Mouse (Mus musculus): ENCODE measurements at regions not wholly inside any gene's neighbourhood (a gene's known extent, or its start where the extent isn't known, plus 50 kb on each side); places are given as distances from the start of the nearest gene placed in this dataset.
A peak's percentile ranks its signal among the peaks of the same experiment; 100 is the strongest.

- H3K36me3 ChIP-seq (ENCODE audit: control insufficient read depth, insufficient read depth, low read length): no peaks in the 10 kb centered on the region
- no peak overlapping the region for H3K9ac ChIP-seq (ENCODE audit: low read depth, low read length)
- no peak overlapping the region for H3K4me2 ChIP-seq (ENCODE audit: low read depth, low read length)
- DNase-seq (ENCODE audit: low spot score) (no peak), ATAC-seq (ENCODE audit: low read depth) (no peak)
- H3K4me1 ChIP-seq (ENCODE audit: control insufficient read depth, insufficient read depth, low read length): no peaks in the 10 kb centered on the region
- no peaks in the 10 kb centered on the region for H3K9me3 ChIP-seq (ENCODE audit: control insufficient read depth, low read length)
- H3K4me3 ChIP-seq (ENCODE audit: low read depth, low read length): no peak overlapping the region
- H3K27ac ChIP-seq (replicated peaks; ENCODE audit: low read depth, low read length): no peak overlapping the region
- no peaks in the 10 kb centered on the region for H3K27me3 ChIP-seq (replicated peaks; ENCODE audit: control insufficient read depth, insufficient read depth, low read length)
- WGBS: 83% methylated on average over 1 of the region's 1 CpGs
These were observed 739.6 kb upstream of the 4930412O13Rik start for GRCm38 (mm10) chr2:9141411-9141810.

DNA sequence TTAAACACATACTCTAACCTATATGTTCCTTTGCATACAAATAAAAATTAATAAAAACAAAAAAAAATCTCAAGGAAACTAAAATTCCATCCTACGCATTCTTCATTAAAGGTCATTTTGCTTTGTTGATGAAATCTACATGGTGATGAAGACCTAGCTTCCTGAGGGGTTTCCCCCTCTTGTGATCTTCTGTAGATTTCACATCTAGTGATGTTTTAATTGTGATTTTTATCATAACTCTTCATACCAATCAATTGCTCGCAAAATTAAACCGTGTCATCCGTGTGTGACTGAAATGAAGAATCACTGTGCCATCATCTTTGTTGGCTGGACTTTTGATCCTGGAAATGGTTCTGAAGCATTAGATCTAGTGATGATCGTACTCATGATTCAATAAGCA, 725.4 kb upstream of the 4930412O13Rik start:
- WGBS: 92% methylated on average over 5 of the region's 5 CpGs
- Histone ChIP-seq H3K4me1 (ENCODE audit: control insufficient read depth, insufficient read depth, low read length) (no peaks in the 10 kb centered on the region), H3K9me3 (ENCODE audit: control insufficient read depth, low read length) (no peaks in the 10 kb centered on the region), H3K27me3 (replicated peaks; ENCODE audit: control insufficient read depth, insufficient read depth, low read length) (no peaks in the 10 kb centered on the region), H3K4me2 (ENCODE audit: low read depth, low read length) (no peak overlapping the region), H3K36me3 (ENCODE audit: control insufficient read depth, insufficient read depth, low read length) (no peaks in the 10 kb centered on the region), H3K27ac (replicated peaks; ENCODE audit: low read depth, low read length) (no peak overlapping the region), H3K9ac (ENCODE audit: low read depth, low read length) (no peak overlapping the region), H3K4me3 (ENCODE audit: low read depth, low read length) (no peak overlapping the region)
- ATAC-seq (ENCODE audit: low read depth) (no peak), DNase-seq (ENCODE audit: low spot score) (no peak)

- no peaks in the 10 kb centered on the region for H3K4me1 ChIP-seq (ENCODE audit: control insufficient read depth, insufficient read depth, low read length)
- H3K4me3 ChIP-seq (ENCODE audit: low read depth, low read length): no peak overlapping the region
- H3K9ac ChIP-seq (ENCODE audit: low read depth, low read length): no peak overlapping the region
- no peak overlapping the region for H3K4me2 ChIP-seq (ENCODE audit: low read depth, low read length)
- H3K27ac ChIP-seq (replicated peaks; ENCODE audit: low read depth, low read length): no peak overlapping the region
- H3K36me3 ChIP-seq (ENCODE audit: control insufficient read depth, insufficient read depth, low read length): no peaks in the 10 kb centered on the region
- ATAC-seq (ENCODE audit: low read depth) (no peak), DNase-seq (ENCODE audit: low spot score) (no peak)
- no peaks in the 10 kb centered on the region for H3K9me3 ChIP-seq (ENCODE audit: control insufficient read depth, low read length)
- H3K27me3 ChIP-seq (replicated peaks; ENCODE audit: control insufficient read depth, insufficient read depth, low read length): no peaks in the 10 kb centered on the region
These were observed 720.9 kb upstream of the 4930412O13Rik start for GRCm38 (mm10) chr2:9160181-9160580.

DNA sequence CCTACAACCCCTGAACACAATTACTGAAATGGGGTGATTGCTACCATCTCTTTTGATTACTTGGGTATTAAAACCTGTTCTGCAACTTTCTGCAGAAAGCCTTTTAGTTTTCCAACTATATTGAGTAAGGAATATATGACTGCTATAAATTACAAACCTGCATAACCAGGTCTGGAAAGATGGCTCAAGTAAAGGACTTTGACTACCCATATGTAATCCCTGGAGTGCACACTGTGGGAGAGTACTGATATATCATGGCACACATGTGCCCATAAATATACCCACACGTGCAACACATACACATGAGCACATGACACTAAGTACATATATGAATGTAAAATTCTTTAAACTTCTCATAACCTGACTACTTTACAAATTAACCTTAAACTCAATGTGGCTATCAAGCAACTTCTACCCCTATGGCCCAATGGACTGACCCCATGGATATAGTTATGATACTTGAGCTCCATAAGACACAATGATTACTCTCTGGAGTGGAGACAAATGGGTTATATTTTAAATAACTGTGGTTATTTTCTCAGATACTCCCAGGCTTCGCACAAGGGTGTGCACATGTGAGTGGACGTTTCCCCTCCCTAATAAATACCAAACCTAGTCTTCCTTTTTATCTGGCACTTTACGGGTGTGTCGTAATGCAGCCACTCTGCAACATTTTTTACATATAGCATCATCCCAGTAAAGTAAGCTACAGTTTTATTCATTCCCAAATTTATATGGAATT, 717.1 kb upstream of the 4930412O13Rik start:
- peak; percentile 16 for DNase-seq (ENCODE audit: low spot score)
- Histone ChIP-seq H3K4me2 (ENCODE audit: low read depth, low read length) (no peak overlapping the region), H3K9me3 (ENCODE audit: control insufficient read depth, low read length) (no peaks in the 10 kb centered on the region), H3K9ac (ENCODE audit: low read depth, low read length) (no peak overlapping the region), H3K4me3 (ENCODE audit: low read depth, low read length) (no peak overlapping the region), H3K27ac (replicated peaks; ENCODE audit: low read depth, low read length) (no peak overlapping the region), H3K4me1 (ENCODE audit: control insufficient read depth, insufficient read depth, low read length) (no peaks in the 10 kb centered on the region), H3K27me3 (replicated peaks; ENCODE audit: control insufficient read depth, insufficient read depth, low read length) (no peaks in the 10 kb centered on the region), H3K36me3 (ENCODE audit: control insufficient read depth, insufficient read depth, low read length) (no peaks in the 10 kb centered on the region)
- 83% methylated on average over 5 of the region's 5 CpGs for WGBS
- no peak for ATAC-seq (ENCODE audit: low read depth)

DNA sequence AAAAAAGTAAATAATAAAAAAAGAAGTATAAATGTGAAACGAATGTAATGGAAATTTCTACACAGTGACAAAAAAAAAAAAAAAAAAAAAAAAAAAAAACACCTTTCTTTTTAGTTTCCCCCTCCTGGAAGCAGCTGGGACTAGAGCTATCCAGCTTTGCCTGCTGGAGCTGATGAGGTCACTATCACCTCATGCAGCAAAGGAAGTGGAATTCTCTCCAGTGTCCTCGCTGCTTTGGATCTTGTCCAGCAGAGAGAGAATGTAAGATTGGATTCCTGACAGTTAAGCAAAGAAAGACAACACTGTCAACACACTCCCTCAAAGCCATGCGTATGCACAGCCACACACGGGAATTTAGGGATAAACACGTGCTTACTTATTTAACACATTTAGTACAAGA, 698.9 kb upstream of the 4930412O13Rik start:
- Histone ChIP-seq H3K4me2 (ENCODE audit: low read depth, low read length) (no peak overlapping the region), H3K36me3 (ENCODE audit: control insufficient read depth, insufficient read depth, low read length) (no peaks in the 10 kb centered on the region), H3K27me3 (replicated peaks; ENCODE audit: control insufficient read depth, insufficient read depth, low read length) (no peaks in the 10 kb centered on the region), H3K9ac (ENCODE audit: low read depth, low read length) (no peak overlapping the region), H3K4me3 (ENCODE audit: low read depth, low read length) (no peak overlapping the region), H3K4me1 (ENCODE audit: control insufficient read depth, insufficient read depth, low read length) (no peaks in the 10 kb centered on the region), H3K27ac (replicated peaks; ENCODE audit: low read depth, low read length) (no peak overlapping the region), H3K9me3 (ENCODE audit: control insufficient read depth, low read length) (no peaks in the 10 kb centered on the region)
- ATAC-seq (ENCODE audit: low read depth): 0 out of 2 replicates have a peak, but pooled peaks have one; percentile 44
- DNase-seq (ENCODE audit: low spot score): peak; percentile 52
- WGBS: 56% methylated on average over 5 of the region's 5 CpGs

DNA sequence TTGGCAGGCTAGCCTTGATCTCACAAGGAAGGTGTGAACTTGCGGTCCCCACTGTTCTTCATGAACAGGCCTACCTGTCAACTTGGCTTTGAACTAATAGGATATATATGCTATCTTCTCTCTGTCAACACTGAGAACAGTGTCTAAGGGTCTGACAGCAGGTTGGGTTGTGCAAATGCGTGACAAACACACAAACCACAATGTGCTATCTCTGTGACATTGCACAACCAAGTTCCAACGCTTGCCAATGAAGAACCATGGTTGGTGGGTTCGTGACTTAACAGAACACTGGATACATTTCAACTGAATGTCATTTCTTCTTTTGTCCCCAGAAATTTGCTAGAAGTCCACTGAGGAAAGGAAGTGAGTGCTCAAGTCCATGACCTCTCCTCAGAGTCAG, 696.8 kb upstream of the 4930412O13Rik start:
- no peak overlapping the region for H3K27ac ChIP-seq (replicated peaks; ENCODE audit: low read depth, low read length)
- H3K9ac ChIP-seq (ENCODE audit: low read depth, low read length): no peak overlapping the region
- H3K4me1 ChIP-seq (ENCODE audit: control insufficient read depth, insufficient read depth, low read length): no peaks in the 10 kb centered on the region
- no peaks in the 10 kb centered on the region for H3K36me3 ChIP-seq (ENCODE audit: control insufficient read depth, insufficient read depth, low read length)
- H3K4me2 ChIP-seq (ENCODE audit: low read depth, low read length): no peak overlapping the region
- 88% methylated on average over 4 of the region's 4 CpGs for WGBS
- no peak for ATAC-seq (ENCODE audit: low read depth)
- no peaks in the 10 kb centered on the region for H3K9me3 ChIP-seq (ENCODE audit: control insufficient read depth, low read length)
- no peak for DNase-seq (ENCODE audit: low spot score)
- H3K4me3 ChIP-seq (ENCODE audit: low read depth, low read length): no peak overlapping the region
- no peaks in the 10 kb centered on the region for H3K27me3 ChIP-seq (replicated peaks; ENCODE audit: control insufficient read depth, insufficient read depth, low read length)

DNA sequence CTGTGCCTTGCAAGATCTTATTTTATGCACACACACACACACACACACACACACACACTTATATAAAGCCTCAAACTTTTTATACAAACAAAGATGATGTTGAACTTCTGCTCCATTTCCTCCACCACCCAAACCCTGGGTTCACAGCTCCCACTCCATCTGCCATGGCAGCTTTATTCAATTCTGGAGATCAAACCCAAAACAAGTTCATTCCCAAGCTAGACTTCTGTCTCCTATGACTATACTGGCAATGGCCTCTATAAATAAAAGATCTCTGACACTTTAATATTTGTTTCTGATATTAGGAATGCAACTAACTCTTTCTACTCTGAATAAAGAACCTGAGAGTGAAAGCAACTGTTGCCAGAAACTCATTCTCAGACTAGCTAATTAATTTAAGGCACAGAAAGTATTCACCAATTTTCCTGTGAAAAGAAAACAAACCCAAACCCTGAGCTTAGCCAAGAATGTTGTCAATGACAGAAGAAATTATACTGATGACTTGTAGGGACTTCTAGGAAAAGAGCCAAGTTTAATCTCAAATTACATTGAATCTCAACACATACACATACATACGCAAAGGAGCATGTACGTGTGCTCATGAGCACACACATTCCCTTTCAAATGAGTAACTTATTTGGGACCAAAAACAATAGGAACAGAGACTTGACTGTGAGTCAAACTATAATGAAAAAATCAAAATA, 695.1 kb upstream of the 4930412O13Rik start:
- no peak overlapping the region for H3K4me3 ChIP-seq (ENCODE audit: low read depth, low read length)
- no peak overlapping the region for H3K27ac ChIP-seq (replicated peaks; ENCODE audit: low read depth, low read length)
- H3K36me3 ChIP-seq (ENCODE audit: control insufficient read depth, insufficient read depth, low read length): no peaks in the 10 kb centered on the region
- 29% methylated on average over 2 of the region's 2 CpGs for WGBS
- H3K4me2 ChIP-seq (ENCODE audit: low read depth, low read length): no peak overlapping the region
- H3K9me3 ChIP-seq (ENCODE audit: control insufficient read depth, low read length): no peaks in the 10 kb centered on the region
- H3K4me1 ChIP-seq (ENCODE audit: control insufficient read depth, insufficient read depth, low read length): no peaks in the 10 kb centered on the region
- DNase-seq (ENCODE audit: low spot score): peak; percentile 59
- no peak for ATAC-seq (ENCODE audit: low read depth)
- no peaks in the 10 kb centered on the region for H3K27me3 ChIP-seq (replicated peaks; ENCODE audit: control insufficient read depth, insufficient read depth, low read length)
- H3K9ac ChIP-seq (ENCODE audit: low read depth, low read length): no peak overlapping the region

GRCm38 (mm10) chr2:9193195-9193594, 687.9 kb upstream of the 4930412O13Rik start:
- H3K27ac ChIP-seq (replicated peaks; ENCODE audit: low read depth, low read length): no peak overlapping the region
- no peaks in the 10 kb centered on the region for H3K27me3 ChIP-seq (replicated peaks; ENCODE audit: control insufficient read depth, insufficient read depth, low read length)
- no peak overlapping the region for H3K4me2 ChIP-seq (ENCODE audit: low read depth, low read length)
- WGBS: 90% methylated on average over 6 of the region's 6 CpGs
- no peaks in the 10 kb centered on the region for H3K4me1 ChIP-seq (ENCODE audit: control insufficient read depth, insufficient read depth, low read length)
- H3K36me3 ChIP-seq (ENCODE audit: control insufficient read depth, insufficient read depth, low read length): no peaks in the 10 kb centered on the region
- no peak overlapping the region for H3K4me3 ChIP-seq (ENCODE audit: low read depth, low read length)
- ATAC-seq (ENCODE audit: low read depth) (no peak), DNase-seq (ENCODE audit: low spot score) (no peak)
- no peaks in the 10 kb centered on the region for H3K9me3 ChIP-seq (ENCODE audit: control insufficient read depth, low read length)
- H3K9ac ChIP-seq (ENCODE audit: low read depth, low read length): no peak overlapping the region

DNA sequence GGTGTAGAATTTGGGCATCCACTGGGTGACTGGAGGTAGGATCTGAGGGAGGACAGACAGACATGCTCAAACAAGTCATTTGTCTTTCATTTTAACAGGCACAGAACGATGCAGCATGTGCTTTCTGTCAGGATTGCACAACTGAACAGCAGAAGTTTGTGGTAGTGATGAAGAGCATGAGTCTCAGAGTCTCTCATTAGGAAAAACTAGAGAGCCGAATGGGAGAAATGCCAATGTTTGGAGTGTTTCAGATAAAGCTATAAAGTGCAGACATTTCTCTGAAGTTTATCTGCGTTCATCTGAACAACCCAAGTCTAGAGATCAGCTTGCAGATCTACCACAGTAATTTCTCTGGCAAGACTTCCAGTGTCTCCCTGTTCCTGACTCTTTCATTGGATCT, 684.0 kb upstream of the 4930412O13Rik start:
- H3K4me3 ChIP-seq (ENCODE audit: low read depth, low read length): no peak overlapping the region
- WGBS: 64% methylated on average over 3 of the region's 3 CpGs
- H3K36me3 ChIP-seq (ENCODE audit: control insufficient read depth, insufficient read depth, low read length): no peaks in the 10 kb centered on the region
- no peak overlapping the region for H3K27ac ChIP-seq (replicated peaks; ENCODE audit: low read depth, low read length)
- no peaks in the 10 kb centered on the region for H3K4me1 ChIP-seq (ENCODE audit: control insufficient read depth, insufficient read depth, low read length)
- ATAC-seq (ENCODE audit: low read depth) (no peak), DNase-seq (ENCODE audit: low spot score) (peak; percentile 34)
- no peak overlapping the region for H3K4me2 ChIP-seq (ENCODE audit: low read depth, low read length)
- no peak overlapping the region for H3K9ac ChIP-seq (ENCODE audit: low read depth, low read length)
- no peaks in the 10 kb centered on the region for H3K27me3 ChIP-seq (replicated peaks; ENCODE audit: control insufficient read depth, insufficient read depth, low read length)
- no peaks in the 10 kb centered on the region for H3K9me3 ChIP-seq (ENCODE audit: control insufficient read depth, low read length)

All from embryonic facial prominence, embryonic 14.5 days (tissue).